In the genomic region with DNA sequence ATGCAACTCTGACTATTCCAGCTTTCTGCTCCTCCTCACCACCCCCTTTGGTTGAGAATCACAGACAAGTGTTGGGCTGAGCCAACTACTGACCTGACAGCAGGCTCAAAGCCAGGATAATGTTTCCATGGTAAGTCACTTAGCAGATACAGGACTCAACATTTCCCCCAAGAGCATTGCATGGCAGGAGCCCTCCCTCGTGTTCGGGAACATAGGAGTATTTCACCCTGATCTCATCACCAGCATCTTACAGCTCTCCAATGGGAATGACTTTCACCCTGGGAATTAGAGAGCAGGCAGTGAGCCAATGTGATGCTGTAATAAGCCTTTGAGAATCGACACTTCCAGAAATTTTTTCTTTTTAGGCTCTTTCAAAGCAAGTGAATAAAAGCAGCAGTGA, we compare ENCODE assay signal across 13 mouse cellular contexts.
A peak's percentile ranks its signal among the peaks of the same experiment; 100 is the strongest.
DNase-seq lines count a peak whose midpoint lies in the region; ATAC-seq and TF ChIP-seq lines count a peak whose summit lies in the region.
"Had no signal": no experiment of that assay in that cellular context is flagged by ENCODE, and none has a peak within 500 bp of the region (broad histone marks: within the 10 kb centered on the region; RNA-seq: fewer than 3 reads in every experiment).

No protein-coding gene starts in this region.

- no peak overlapping the region for H3K27ac ChIP-seq in gastrocnemius, adult 2 months
- H3K27ac ChIP-seq in lung, postnatal 0 days (ENCODE audit: low read length): no peak overlapping the region
- no peak overlapping the region for H3K27ac ChIP-seq in intestine, embryonic 16.5 days (ENCODE audit: low read length)
- H3K27ac ChIP-seq: forebrain, embryonic 12.5 days; hindbrain, embryonic 13.5 days; layer of hippocampus, adult 2 months; macrophage had no signal

- TF ChIP-seq CTCF in gastrocnemius, adult 2 months (IDR thresholded peaks at IDR 0.05): no peak
- no peak for TF ChIP-seq CTCF in lung, postnatal 0 days (IDR thresholded peaks at IDR 0.05)

- no peaks in the 10 kb centered on the region for H3K36me3 ChIP-seq in lung, postnatal 0 days (ENCODE audit: insufficient read depth, low read length)
- H3K36me3 ChIP-seq in intestine, embryonic 16.5 days (ENCODE audit: control insufficient read depth, insufficient read depth, low read length): no peaks in the 10 kb centered on the region
- H3K36me3 ChIP-seq: forebrain, embryonic 12.5 days; G1E; hindbrain, embryonic 13.5 days had no signal

- no peak overlapping the region for H3K9ac ChIP-seq in lung, postnatal 0 days (replicated peaks; ENCODE audit: low read depth)
- H3K9ac ChIP-seq in intestine, embryonic 16.5 days (ENCODE audit: low read depth, low read length): no peak overlapping the region
- H3K9ac ChIP-seq: forebrain, embryonic 12.5 days; hindbrain, embryonic 13.5 days had no signal

- H3K4me3 ChIP-seq in gastrocnemius, adult 2 months: no peak overlapping the region
- H3K4me3 ChIP-seq in lung, postnatal 0 days (ENCODE audit: low read depth, low read length): no peak overlapping the region
- no peak overlapping the region for H3K4me3 ChIP-seq in intestine, embryonic 16.5 days (ENCODE audit: low read length)
- H3K4me3 ChIP-seq: forebrain, embryonic 12.5 days; hindbrain, embryonic 13.5 days; layer of hippocampus, adult 2 months had no signal

- no peaks in the 10 kb centered on the region for H3K27me3 ChIP-seq in lung, postnatal 0 days (replicated peaks; ENCODE audit: insufficient read depth, low read length)
- H3K27me3 ChIP-seq in intestine, embryonic 16.5 days (replicated peaks; ENCODE audit: control insufficient read depth, insufficient read depth, low read length): no peaks in the 10 kb centered on the region
- H3K27me3 ChIP-seq: forebrain, embryonic 12.5 days; hindbrain, embryonic 13.5 days had no signal

- peak; percentile 21; the same call in 1 of the 2 replicates for ATAC-seq in lung, postnatal 0 days
- no peak for ATAC-seq in intestine, embryonic 16.5 days

- H3K9me3 ChIP-seq in lung, postnatal 0 days (ENCODE audit: low read length): no peaks in the 10 kb centered on the region
- H3K9me3 ChIP-seq in intestine, embryonic 16.5 days (ENCODE audit: control insufficient read depth, low read length): no peaks in the 10 kb centered on the region
- H3K9me3 ChIP-seq: forebrain, embryonic 12.5 days; hindbrain, embryonic 13.5 days had no signal

- intact Hi-C loops in gastrocnemius, adult 2 months (cut with DNase I): no loop called here

- H3K4me2 ChIP-seq in lung, postnatal 0 days (replicated peaks; ENCODE audit: low read depth, low read length): no peak overlapping the region
- H3K4me2 ChIP-seq in intestine, embryonic 16.5 days (ENCODE audit: low read depth, low read length): no peak overlapping the region
- H3K4me2 ChIP-seq: forebrain, embryonic 12.5 days; hindbrain, embryonic 13.5 days had no signal

- 58% methylated on average over 3 of the region's 3 CpGs for WGBS in lung, postnatal 0 days
- 64% methylated on average over 3 of the region's 3 CpGs for WGBS in intestine, embryonic 16.5 days

- H3K4me1 ChIP-seq in lung, postnatal 0 days (ENCODE audit: insufficient read depth, low read depth, low read length): no peaks in the 10 kb centered on the region
- no peaks in the 10 kb centered on the region for H3K4me1 ChIP-seq in intestine, embryonic 16.5 days (ENCODE audit: control insufficient read depth, insufficient read depth, low read length)
- H3K4me1 ChIP-seq: forebrain, embryonic 12.5 days; hindbrain, embryonic 13.5 days had no signal

- no peak for TF ChIP-seq EP300 in lung, postnatal 0 days (IDR thresholded peaks at IDR 0.05)

- peak; percentile 25 for DNase-seq in kidney, postnatal 10 days
- no peak for DNase-seq in kidney, adult 11 months
- peak; percentile 51 for DNase-seq in adipocyte (ENCODE audit: low spot score)
- peak; percentile 69 for DNase-seq in gastrocnemius, adult 2 months
- peak; percentile 27 for DNase-seq in lung, postnatal 0 days (ENCODE audit: low spot score)
- no peak for DNase-seq in frontal cortex, postnatal 10 days (ENCODE audit: low spot score in 2 of 2)
- DNase-seq: adrenal gland, postnatal 25 days had no signal

Comparison
In these comparisons a context has a peak if more than half of its experiments do, and no peak if none do; other contexts are left out.
1. DNase-seq: peak in kidney, postnatal 10 days (single experiment), adipocyte (single experiment), gastrocnemius, adult 2 months (single experiment) and lung, postnatal 0 days (single experiment); none in kidney, adult 11 months (single experiment) and frontal cortex, postnatal 10 days (0 of 2).